Mouse (Mus musculus): ENCODE results near the gene Thop1.
"Not testable (repeated sequence)": the region's sequence is repeated elsewhere in the genome, so short reads cannot be mapped to it uniquely, and the experiment has no call there.

The Thop1 gene

DNA sequence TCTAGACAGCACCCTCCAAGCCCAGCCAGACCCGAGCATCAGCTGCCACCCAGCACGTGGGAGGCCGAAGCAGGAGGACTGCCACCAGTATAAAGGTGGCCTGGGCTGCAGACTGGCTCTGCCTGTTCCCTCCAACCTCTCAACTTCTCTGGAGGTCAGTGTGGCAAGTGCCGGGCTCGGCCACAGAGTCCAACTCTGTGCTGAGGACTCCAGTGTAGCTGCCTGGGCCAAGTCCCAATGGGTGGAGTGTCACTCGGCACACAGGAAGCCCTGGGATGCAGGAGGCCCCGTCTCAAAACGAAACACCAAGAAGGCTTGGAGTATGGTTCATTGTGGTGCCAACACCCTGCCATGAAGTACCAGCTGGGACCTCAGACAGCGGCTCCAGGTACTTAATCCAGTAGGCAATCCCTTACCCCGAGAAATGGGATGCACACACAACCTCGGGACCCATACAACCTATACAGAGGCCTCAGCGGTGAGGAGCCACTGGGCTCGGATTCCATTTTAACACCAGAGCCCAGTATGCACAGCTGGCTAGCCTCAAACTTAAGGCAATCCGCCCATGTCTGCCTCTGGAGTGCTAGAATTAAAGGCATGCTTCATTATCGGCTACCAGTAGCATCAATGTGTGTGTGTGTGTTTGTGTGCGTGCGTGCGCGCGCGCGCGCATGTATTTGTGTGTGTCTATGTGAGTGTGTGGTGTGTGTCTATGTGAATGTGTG lies 12.3 kb upstream of the Thop1 start:
- DNase-seq (ENCODE audit: low spot score), result no peak

DNA sequence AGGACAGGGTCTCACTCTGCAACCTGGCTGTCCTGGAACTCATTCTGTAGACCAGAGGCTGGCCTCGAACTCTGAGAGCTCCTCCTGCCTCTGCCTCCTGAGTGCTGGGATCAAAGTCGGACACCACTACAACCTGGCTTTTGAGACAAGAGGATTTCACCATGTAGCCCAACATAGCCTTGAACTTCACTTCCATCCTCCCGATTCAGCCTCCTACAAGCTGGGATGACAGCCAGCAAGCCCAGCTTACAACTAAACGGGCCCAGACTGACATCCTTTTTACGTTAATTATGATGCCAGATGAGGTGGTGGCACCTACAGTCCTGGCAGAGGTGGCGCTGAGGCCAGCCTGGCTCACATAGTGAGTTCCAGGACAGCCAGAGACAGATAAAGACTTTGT lies 10.9 kb upstream of the Thop1 start:
- DNase-seq (ENCODE audit: low spot score), result no peak

- peak; percentile 98 for DNase-seq (ENCODE audit: low spot score)
Observed at GRCm38 (mm10) chr10:81059603-81060543, 10.0 kb upstream of the Thop1 start, which contains the start of gene Sgta. TSS of gene Sgta (minus strand) at chr10:81060181.

DNA sequence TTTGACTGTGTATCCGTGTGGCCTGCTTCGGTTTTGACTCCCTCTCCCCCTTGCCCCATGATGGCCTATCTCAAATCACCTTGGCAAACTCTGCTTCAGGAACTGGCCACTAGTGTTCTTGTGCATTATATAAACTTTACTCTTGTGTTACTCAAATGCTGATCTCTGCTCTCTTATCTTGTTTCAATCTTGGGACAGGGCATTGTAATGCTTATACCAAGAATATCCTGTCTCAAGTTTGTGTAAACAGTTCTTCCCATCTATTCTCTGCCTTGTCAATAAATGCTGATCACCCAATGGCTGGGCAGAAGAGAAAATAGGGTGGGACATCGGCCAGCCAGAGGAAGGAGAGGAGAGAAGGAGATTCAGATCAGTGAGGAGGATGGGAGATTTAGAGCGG lies 7.1 kb upstream of the Thop1 start:
- DNase-seq (ENCODE audit: low spot score), result no peak

DNA sequence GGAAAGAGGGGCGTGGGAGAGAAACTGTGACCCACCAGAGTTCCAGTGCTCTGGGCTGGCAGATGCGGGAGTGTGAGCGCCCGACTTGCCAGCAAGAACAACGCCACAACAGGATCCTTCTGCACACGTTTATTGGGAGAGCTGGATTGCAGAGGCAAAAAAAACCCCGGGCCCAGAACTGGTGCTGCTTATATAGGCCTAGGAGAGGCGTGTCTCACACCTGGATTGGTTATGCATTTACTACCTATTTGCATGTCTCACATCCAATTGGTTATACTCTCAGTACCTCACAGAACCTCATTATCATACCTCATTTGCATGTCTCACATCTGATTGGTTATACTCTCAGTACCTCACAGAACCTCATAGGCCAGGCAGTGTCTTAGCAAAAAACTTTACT lies 5.3 kb upstream of the Thop1 start:
- DNase-seq (ENCODE audit: low spot score), result not testable (repeated sequence)

GRCm38 (mm10) chr10:81068706-81069105 lies 1.1 kb upstream of the Thop1 start:
- no peak for DNase-seq (ENCODE audit: low spot score)

DNA sequence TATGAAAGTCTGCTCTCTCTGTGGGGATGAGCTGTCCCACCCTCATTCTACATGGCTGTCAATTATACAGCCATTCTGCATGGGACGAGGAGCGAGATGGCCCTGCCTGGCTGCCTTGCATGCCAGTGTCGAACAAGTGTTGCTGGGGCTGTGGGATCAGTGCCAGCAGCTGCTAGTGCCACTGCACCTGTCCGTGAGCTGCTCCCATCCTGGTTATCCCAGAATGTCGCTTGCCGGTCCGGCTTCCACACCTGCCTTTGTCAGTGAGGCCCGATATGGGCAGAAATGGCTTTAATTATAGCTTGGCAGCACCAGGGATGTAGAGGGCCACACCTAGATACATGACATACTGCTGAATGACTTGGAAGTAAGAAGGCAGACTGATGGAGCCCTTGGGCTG lies 2.5 kb downstream of the Thop1 start:
- DNase-seq (ENCODE audit: low spot score), result no peak

- peak; percentile 65 for DNase-seq (ENCODE audit: low spot score)
Observed at GRCm38 (mm10) chr10:81073464-81073863, 3.6 kb downstream of the Thop1 start.

DNA sequence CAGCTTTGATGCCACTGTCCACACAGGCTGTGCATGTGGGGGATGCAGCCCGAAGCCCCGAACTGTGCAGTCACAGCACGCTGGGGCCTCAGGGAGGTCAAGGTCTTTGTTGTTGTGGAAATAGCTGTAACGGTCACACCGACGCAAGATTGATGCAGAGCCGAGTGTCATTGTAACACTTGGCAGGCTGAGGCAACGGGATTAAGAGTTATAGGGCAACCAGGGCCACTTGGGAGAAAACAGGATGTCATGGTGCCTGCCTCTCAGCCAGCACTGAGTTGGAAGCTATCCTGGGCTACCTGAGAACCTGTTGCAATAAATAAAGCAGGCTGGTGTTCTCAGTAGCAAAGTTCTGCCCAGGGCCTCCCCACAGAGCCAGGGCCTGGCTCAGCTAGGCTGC lies 5.9 kb downstream of the Thop1 start:
- DNase-seq (ENCODE audit: low spot score), result no peak

- DNase-seq (ENCODE audit: low spot score), result no peak
Observed at GRCm38 (mm10) chr10:81076356-81076755, 6.5 kb downstream of the Thop1 start.

- no peak for DNase-seq (ENCODE audit: low spot score)
Observed at GRCm38 (mm10) chr10:81077916-81078315, 8.1 kb downstream of the Thop1 start.

DNA sequence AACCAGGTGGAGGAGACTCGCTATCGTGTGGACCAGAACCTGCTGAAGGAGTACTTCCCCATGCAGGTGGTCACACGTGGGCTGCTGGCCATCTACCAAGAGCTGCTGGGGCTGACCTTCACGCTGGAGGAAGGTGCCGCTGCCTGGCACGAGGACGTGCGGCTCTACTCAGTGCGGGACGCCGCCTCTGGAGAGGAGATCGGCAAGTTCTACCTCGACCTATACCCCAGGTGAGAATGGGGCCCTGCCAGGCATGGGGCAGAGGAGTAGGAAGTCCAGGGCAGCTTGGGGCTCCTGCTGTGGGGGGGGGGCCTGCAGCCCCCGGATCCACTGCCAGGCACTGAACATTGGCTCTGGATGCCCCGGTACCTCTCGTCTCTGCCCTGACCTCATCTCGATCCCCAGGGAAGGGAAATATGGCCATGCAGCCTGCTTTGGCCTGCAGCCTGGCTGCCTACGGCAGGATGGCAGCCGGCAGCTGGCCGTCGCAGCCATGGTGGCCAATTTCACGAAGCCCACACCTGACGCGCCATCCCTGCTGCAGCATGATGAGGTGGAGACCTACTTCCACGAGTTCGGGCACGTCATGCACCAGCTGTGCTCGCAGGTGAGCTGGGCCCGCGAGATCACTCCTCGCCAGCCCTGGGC lies 10.3 kb downstream of the Thop1 start:
- no peak for DNase-seq (ENCODE audit: low spot score)

- peak; percentile 82 for DNase-seq (ENCODE audit: low spot score)
Observed at GRCm38 (mm10) chr10:81082168-81082960, 12.5 kb downstream of the Thop1 start.

- no peak for DNase-seq (ENCODE audit: low spot score)
Observed at GRCm38 (mm10) chr10:81087021-81087420, 17.2 kb downstream of the Thop1 start.

DNA sequence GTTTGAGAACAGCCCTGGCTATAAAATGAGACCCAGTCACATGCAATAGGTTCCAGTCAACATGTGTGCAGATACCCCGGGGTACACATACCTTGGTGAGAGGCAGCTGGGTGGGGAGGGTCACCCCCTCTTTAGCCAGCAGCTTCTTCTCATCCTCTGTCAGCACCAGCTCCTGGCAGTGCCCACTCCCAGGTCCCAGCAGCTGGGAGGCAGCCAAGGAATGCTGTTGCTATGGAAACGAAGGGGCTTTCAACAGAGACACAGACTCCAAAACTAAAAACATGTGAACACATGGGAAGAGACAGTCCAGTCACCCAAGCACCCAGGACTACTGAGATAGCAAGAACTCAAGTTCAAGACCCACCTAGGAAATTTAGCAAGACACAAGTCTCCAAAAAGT lies 19.4 kb downstream of the Thop1 start:
- DNase-seq (ENCODE audit: low spot score), result no peak

DNA sequence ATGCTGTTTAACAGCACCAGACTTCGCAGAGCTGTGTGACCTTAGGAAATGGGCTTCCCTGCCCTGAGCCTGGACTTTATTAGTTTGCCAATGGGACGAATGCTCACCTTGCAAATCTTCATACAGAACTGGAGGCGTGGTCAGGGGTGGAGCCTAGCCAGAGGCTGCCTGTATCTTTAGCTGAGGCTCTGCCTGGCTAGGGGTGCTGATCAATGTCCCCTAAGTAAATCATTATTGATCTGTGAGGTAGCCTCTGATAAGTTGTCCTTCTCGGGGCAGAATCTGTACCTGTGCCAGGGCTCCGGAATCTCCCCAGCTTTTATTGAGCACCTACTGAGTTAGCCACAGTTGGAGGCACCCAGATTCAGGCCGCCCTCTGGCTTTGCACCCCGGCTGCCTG lies 20.8 kb downstream of the Thop1 start:
- no peak for DNase-seq (ENCODE audit: low spot score)

DNA sequence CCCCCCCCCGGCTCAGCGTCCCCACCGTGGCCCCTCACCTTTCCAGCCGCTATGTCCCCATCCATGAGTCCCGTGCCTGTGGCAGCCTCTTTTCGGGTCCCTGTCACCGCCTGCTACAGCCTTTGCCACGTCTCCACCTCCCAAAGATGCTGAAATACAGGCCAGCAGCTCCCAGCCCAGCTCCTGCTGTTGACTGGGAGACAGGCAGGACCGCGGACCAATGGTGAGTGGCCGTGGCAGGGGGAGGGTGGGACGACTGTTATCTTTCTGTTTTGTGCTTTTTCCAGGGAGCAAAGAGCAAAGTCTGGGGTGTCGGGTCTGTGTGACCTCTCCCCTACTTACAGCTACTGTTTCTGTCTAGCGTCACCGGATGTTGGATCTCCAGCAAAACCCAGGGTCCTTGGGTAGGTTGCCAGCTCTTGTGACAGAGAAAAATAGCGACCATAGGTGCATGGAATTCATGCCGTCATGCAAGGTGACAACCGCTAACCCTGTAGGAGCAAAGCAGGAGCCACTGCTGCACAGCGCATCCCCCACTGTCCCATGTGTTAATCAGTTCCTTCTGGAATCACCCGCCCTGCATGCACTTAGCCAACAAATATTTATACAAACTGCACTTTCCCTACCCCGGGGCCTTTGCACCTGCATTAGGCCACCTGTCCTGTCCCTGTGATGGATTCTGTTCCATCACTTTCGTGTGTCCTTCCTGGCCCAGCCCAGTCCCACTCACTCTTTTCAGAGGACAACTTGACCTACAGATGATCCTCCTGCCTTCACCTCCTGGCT lies 22.8 kb downstream of the Thop1 start:
- peak; percentile 77 for DNase-seq (ENCODE audit: low spot score)

DNA sequence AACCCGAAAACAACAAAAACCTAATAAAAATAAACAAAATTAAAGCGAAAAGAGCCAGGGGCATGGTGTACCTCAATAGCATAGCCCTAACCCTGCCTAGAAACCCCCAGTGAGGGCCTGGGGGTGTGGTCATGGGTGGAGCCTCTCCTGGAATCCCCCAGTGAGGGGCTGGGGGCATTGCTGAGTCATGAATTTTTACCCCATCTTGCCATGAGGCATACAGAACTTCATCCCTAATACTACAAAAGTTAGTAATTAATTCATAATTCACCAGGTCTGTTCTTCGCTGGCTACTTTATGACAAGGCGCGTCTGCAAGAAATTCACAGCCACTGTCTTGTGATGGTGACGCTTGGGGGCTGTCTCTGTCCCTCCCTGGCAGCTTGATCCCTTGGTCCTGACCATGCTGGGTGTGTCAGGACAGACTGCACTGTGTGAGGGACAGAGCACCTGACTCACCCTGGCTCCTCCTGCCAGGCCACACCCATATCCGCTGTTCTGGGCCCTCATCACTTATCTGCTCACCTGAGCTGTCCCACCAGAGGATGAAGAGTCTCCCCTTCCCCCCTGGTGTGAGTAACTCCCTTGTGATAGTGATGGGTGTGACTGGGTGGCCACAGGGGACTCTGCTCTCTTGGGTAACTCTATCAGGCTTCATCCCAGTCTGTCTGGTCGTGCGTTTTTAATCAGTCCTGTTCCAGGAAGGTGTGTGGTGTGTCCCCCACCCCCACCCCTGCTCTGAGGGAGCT lies 25.3 kb downstream of the Thop1 start:
- no peak for DNase-seq (ENCODE audit: low spot score)

DNA sequence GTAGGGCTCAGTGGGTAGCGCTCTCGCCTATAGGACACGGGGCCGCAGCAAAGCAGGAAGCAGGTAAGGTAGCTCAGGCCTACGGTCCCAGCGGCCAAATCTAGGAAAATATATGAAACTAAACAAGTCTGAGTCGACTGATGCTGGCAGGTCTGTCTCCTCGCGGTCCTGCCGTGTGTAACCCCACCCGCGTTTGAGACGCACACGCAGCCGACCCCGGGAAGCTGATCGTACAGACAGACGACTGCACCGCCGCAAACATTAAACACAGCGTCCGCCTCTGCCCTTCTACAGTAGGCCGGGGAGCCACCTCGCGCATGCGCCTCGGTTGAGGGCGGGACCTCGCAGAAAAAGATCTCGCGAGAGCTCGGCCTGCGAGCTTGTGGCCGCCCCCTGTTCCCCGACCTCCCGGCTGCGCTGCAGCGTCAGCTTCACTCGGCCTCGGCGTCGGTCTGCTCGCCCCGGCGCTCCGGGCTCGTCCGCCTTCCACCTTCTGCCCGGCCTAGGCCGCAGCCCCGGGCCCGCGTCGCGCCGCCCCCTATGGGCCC lies 35.8 kb downstream of the Thop1 start, which contains the start of gene Map2k2:
TSS of gene Map2k2 (plus strand) at position 351 of the 548 bp plus-strand sequence.
- DNase-seq (ENCODE audit: low spot score), result peak; percentile 98
